Mouse (Mus musculus) testis, adult 2 months (tissue): ENCODE results near the gene Raly.

Experiments
- CTCF ChIP-seq: fragments of 200-500 bp; IDR thresholded peaks from 2 replicates; pipeline ENCODE4 v1.5.1; 2012; ENCODE audit warnings: low read depth, mild to moderate bottlenecking, inconsistent platforms, low read length, moderate library complexity; ENCODE audit not compliant: control insufficient read depth, insufficient read depth, insufficient replicate concordance
- POLR2A ChIP-seq: fragments of 200-500 bp; IDR thresholded peaks from 2 replicates; pipeline ENCODE4 v1.6.1; 2012; ENCODE audit warnings: low read depth, mild to moderate bottlenecking, inconsistent platforms, low read length, moderate library complexity; ENCODE audit not compliant: control insufficient read depth

GRCm38 (mm10) chr2:154755791-154756190 lies 35.1 kb upstream of the Raly start:
- TF ChIP-seq CTCF (no peak), POLR2A (no peak)
